Mouse (Mus musculus) ES-Bruce4 (cell line): ENCODE measurements around the gene Arhgap45. TPM values are rescaled to one million over a fixed set of nuclear protein-coding genes. Genes with fewer than 3 reads are reported as not detected.
A peak's percentile ranks its signal among the peaks of the same experiment; 100 is the strongest.

Experiments
- H3K27ac ChIP-seq: 2 replicates; pipeline ENCODE4 v1.5.1; 2012; ENCODE audit warnings: low read length, inconsistent platforms; ENCODE audit not compliant: insufficient read depth
- H3K27me3 ChIP-seq: 2 replicates; pipeline ENCODE4 v1.6.1; 2012; ENCODE audit warnings: mild to moderate bottlenecking, low read length, inconsistent platforms; ENCODE audit not compliant: control insufficient read depth, poor library complexity, insufficient read depth, severe bottlenecking
- H3K36me3 ChIP-seq: 2 replicates; pipeline ENCODE4 v1.6.1; 2012; ENCODE audit warnings: inconsistent platforms, mild to moderate bottlenecking, low read length, moderate library complexity; ENCODE audit not compliant: control insufficient read depth, poor library complexity, insufficient read depth, severe bottlenecking
- H3K4me1 ChIP-seq: one replicate; pipeline ENCODE4 v1.8.1; 2011; ENCODE audit warnings: low read length; ENCODE audit not compliant: control insufficient read depth, insufficient read depth
- H3K4me3 ChIP-seq: 2 replicates; pipeline ENCODE4 v1.5.1; 2011; ENCODE audit warnings: low read depth, mild to moderate bottlenecking, low read length
- H3K9ac ChIP-seq: 2 replicates; pipeline ENCODE4 v1.6.1; 2012; ENCODE audit warnings: low read depth, mild to moderate bottlenecking, inconsistent platforms; ENCODE audit not compliant: poor library complexity, severe bottlenecking
- H3K9me3 ChIP-seq: replicated peaks from 2 replicates; pipeline ENCODE4 v1.6.1; 2012; ENCODE audit warnings: mild to moderate bottlenecking, low read length, inconsistent platforms; ENCODE audit not compliant: control insufficient read depth, poor library complexity, insufficient read depth, severe bottlenecking
- CTCF ChIP-seq: IDR thresholded peaks from one replicate; pipeline ENCODE4 v1.8.1; 2011; ENCODE audit warnings: low read depth, low read length
- EP300 ChIP-seq: IDR thresholded peaks from 2 replicates; pipeline ENCODE4 v1.6.1; 2011; ENCODE audit warnings: low read depth, low read length; ENCODE audit not compliant: insufficient read depth
- POLR2A ChIP-seq: IDR thresholded peaks from one replicate; pipeline ENCODE4 v1.8.1; 2011; ENCODE audit warnings: low read length; ENCODE audit not compliant: insufficient read depth
- polyA plus RNA-seq: library from polyadenylated mRNA; stranded (reverse); fragments of >200 nt; gene quantifications from 2 replicates; pipeline ENCODE4 v1.2.4, GENCODE M21; 2011; ENCODE audit warnings: low read depth; ENCODE audit not compliant: missing spikeins, insufficient read depth, insufficient read length

The Arhgap45 gene
- polyA plus RNA-seq, 1 experiment, result 6.5 TPM

DNA sequence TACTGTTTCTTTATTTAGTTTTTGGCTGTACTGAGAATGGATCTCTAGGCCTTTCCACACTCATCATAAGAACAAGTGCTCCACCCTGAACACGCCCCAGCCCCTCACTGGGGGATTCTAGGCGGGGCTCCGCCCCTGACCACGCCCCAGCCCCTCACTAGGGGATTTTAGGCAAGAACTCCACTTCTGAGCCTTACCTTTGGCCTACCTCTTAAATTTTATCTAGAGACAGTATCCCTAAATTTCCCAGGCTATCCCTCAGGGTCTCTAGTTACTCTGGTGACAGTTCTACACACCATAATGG lies 8.5 kb downstream of the Arhgap45 start:
- Histone ChIP-seq H3K4me1 (peaks cover 9% of the 10 kb centered on the region), H3K36me3 (no peaks in the 10 kb centered on the region), H3K27ac (peak overlapping the region; percentile 33), H3K9ac (no peak overlapping the region), H3K27me3 (no peaks in the 10 kb centered on the region), H3K4me3 (no peak overlapping the region), H3K9me3 (no peaks in the 10 kb centered on the region)
- TF ChIP-seq EP300 (no peak), POLR2A (no peak), CTCF (no peak)

DNA sequence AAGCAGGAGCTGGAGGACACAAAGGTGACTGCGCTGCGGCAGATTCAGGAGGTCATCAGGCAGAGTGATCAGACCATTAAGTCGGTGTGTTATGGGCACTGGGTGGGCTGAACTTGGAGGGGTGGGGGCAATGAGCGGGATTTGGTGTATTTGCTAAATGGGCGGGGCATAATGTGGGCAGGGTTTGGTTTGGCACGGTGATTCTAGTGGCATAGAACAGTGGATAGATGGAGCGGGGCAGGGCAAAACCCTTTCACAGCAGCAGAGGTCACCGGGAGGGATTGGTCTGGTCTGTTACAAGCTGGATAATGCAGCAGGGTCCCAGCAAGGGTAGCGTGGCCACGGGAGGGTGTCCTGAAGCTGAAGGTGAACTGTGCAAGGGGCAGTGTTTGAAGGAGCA lies 9.0 kb downstream of the Arhgap45 start:
- H3K9me3 ChIP-seq, result no peaks in the 10 kb centered on the region
- no peaks in the 10 kb centered on the region for H3K36me3 ChIP-seq
- no peaks in the 10 kb centered on the region for H3K27me3 ChIP-seq
- peaks cover 9% of the 10 kb centered on the region for H3K4me1 ChIP-seq
- H3K4me3 ChIP-seq, result no peak overlapping the region
- no peak overlapping the region for H3K27ac ChIP-seq
- no peak overlapping the region for H3K9ac ChIP-seq
- no peak for TF ChIP-seq CTCF
- TF ChIP-seq POLR2A, result no peak
- no peak for TF ChIP-seq EP300

GRCm38 (mm10) chr10:80025889-80026288 lies 9.4 kb downstream of the Arhgap45 start:
- H3K9ac ChIP-seq, result no peak overlapping the region
- H3K4me3 ChIP-seq, result no peak overlapping the region
- TF ChIP-seq POLR2A, result no peak
- TF ChIP-seq CTCF, result no peak
- no peak for TF ChIP-seq EP300
- no peaks in the 10 kb centered on the region for H3K27me3 ChIP-seq
- peaks cover 9% of the 10 kb centered on the region for H3K4me1 ChIP-seq
- no peaks in the 10 kb centered on the region for H3K9me3 ChIP-seq
- no peaks in the 10 kb centered on the region for H3K36me3 ChIP-seq
- no peak overlapping the region for H3K27ac ChIP-seq

GRCm38 (mm10) chr10:80027681-80028520 lies 11.4 kb downstream of the Arhgap45 start:
- Histone ChIP-seq H3K9ac (no peak overlapping the region), H3K27me3 (no peaks in the 10 kb centered on the region), H3K4me3 (no peak overlapping the region), H3K27ac (peak overlapping the region; percentile 21; the same call in 1 of the 2 replicates), H3K36me3 (no peaks in the 10 kb centered on the region), H3K4me1 (peaks cover 10% of the 10 kb centered on the region), H3K9me3 (no peaks in the 10 kb centered on the region)
- TF ChIP-seq EP300 (no peak), CTCF (no peak), POLR2A (no peak)

- Histone ChIP-seq H3K9me3 (no peaks in the 10 kb centered on the region), H3K27ac (peak overlapping the region; percentile 21; the same call in 1 of the 2 replicates), H3K27me3 (no peaks in the 10 kb centered on the region), H3K4me1 (peaks cover 12% of the 10 kb centered on the region), H3K9ac (peak overlapping the region; percentile 3; the same call in 1 of the 2 replicates), H3K4me3 (peak overlapping the region; percentile 3; the same call in 1 of the 2 replicates), H3K36me3 (no peaks in the 10 kb centered on the region)
- TF ChIP-seq CTCF (no peak), EP300 (no peak), POLR2A (no peak)
Measured at GRCm38 (mm10) chr10:80028521-80028846, 12.0 kb downstream of the Arhgap45 start.

- no peak for TF ChIP-seq EP300
- TF ChIP-seq POLR2A, result no peak
- no peak for TF ChIP-seq CTCF
- H3K9ac ChIP-seq, result no peak overlapping the region
- H3K27ac ChIP-seq, result no peak overlapping the region
- no peaks in the 10 kb centered on the region for H3K27me3 ChIP-seq
- H3K36me3 ChIP-seq, result no peaks in the 10 kb centered on the region
- H3K4me3 ChIP-seq, result no peak overlapping the region
- no peaks in the 10 kb centered on the region for H3K9me3 ChIP-seq
- peaks cover 16% of the 10 kb centered on the region for H3K4me1 ChIP-seq
Measured at GRCm38 (mm10) chr10:80030191-80030590, 13.7 kb downstream of the Arhgap45 start.
